Mouse (Mus musculus) kidney, postnatal 25 days (tissue): ENCODE data around the gene Tmem121b.

Source experiments
- DNase-seq, 2 experiments: peaks; one replicate each; pipeline ENCODE4 v3.0.0; 2021; ENCODE audit warnings: mixed read lengths in 2 of 2

Gene Tmem121b

DNA sequence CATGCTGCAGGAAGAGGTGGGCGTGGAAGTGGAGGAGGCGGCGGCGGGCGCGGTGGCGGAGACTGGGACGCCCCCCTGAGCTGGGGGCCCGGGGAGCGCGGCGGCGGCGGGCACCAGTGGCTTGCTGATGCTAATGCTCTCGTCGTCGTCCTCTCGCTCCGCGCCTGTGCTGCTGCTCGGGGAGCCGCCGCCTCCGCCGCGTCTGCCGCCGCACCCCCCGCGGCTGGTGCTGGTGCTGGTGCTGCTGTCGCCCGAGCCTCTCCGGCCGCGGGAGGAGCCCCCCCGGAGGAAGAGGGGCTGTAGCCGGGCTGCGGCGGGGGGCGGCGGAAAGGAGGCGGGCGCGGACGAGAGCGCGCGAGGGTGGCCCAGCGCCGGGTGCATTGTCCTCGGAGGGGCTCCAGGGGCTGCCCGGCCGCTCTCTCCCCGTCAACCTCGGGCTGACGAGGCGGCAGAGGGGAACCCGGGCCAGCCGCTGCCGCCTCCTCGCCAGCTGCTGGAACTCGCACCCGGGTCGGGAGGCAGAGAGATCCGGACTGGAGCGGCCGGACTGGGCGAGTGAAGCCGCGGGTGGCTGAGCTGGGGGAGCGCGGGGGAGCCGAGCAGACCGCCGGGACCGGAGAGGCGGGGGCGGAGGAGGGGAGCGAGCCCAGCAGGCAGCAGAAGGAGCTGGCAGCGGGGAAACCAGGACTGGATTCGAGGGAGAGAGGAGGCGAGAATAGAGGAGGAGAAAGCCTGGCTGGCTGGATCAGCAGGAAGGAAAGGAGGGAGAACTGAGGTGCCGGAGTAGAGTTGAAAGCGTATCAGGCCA, at the start of gene Tmem121b:
TSS of gene Tmem121b (minus strand) at position 434 of the 808 bp plus-strand sequence.
- DNase-seq = peak; percentile 27 to 62

DNA sequence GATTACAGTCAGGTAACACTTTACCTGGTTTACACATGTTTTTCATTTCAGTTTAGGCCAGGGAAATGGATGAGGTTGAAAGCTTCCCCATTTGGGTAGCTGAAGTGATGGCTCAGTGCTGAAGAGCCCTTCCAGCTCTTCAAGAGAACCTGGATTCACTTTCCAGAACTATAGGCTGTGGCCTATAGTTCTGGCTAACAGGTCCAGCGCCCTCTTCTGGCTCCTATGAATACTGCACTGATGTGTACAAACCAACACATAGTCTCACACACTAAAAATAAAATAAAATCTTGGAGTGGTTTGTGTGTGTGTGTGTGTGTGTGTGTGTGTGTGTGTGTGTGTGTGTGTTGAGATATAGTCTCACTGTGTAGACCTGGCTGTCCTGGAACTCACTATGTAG, 48.5 kb upstream of the Tmem121b start:
- DNase-seq = no peak

DNA sequence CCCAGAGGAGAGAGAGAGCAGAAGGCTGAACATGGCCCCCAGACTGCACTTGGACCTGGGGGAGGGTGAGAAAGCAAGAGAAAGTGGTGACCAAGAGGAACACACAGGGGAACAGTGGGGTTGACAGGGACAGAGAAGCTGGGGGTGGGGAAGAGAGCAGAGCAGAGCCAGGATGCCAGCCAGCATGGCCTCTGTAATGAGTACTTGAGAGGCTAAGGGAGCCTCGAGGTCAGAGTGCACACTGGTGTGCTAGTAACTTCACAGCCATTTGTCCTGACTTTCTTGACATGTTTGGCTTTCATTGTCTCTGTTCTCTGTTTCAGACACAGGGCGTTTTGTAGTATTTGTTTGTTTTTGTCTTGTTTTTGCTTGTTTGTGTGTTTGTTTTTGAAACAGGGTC, 47.8 kb upstream of the Tmem121b start:
- no peak for DNase-seq

DNA sequence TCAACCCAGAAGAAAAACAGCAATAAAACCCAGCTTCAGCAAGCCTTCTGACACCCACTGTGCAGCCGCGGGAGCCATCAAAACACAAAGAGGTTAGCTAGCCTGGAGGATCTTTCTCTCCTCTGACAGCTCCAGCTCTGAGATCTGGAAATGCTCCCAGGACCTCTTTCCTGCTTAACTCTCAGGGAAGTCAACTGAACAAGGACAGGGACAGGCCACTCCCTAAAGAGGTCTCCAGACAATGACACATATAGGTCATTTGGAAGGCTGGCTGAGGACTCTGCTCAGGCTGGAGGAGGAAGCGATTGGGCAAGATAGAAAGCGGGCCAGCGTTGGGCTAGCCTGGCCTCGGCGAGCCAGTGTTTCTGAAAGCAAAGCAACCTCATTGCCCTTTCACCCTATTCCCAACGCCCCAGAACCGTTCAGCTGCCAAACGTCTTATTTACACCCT, 46.2 kb upstream of the Tmem121b start:
- DNase-seq = peak; percentile 42 to 76

DNA sequence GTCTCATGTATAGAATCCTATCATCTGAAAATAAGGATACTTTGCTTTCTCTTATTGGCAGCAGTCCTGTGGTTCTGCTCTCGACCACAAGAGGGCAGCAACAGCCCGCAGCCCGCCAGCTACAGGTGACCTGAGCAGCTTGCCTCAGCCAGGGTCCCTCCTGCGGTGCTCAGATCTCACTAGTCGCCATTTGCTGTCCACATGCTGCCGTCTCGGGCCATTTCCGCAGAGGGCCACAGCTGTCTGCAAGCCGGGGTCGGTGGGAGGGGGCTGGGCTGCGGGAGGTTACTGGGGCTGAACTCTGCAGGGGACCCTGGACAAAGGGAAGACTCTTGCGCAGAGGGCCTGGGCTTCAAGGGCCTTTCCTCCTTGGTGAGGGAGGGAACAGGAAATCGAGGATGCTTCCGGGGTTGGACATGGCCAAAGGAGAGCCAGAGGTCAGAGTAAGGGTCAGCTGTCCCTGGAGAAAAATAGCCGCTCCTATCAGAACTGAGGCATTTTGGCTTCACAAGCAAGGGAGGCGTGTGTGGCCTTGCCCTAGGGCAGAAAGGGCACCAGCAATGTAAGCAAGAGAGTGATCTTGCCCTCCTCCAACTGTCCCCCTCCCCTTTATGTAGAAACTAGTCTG, 45.6 kb upstream of the Tmem121b start:
- peak; percentile 80 to 88 for DNase-seq

DNA sequence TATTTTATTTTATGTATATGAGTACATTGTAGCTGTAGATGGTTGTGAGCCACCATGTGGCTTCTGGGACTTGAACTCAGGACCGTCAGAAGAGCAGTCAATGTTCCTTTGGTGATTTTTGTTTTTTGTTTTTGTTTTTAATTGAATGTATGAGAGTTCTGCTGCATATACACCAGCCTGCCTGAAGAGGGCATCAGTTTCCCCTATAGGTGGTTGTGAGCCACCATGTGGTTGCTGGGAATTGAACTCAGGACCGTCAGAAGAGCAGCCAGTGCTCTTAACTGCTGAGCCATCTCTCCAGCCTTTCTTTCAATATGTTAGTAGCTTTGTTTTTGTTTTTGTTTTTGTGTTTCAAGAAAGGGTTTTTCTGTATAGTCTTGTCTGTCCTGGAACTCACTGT, 42.7 kb upstream of the Tmem121b start:
- DNase-seq = no peak

DNA sequence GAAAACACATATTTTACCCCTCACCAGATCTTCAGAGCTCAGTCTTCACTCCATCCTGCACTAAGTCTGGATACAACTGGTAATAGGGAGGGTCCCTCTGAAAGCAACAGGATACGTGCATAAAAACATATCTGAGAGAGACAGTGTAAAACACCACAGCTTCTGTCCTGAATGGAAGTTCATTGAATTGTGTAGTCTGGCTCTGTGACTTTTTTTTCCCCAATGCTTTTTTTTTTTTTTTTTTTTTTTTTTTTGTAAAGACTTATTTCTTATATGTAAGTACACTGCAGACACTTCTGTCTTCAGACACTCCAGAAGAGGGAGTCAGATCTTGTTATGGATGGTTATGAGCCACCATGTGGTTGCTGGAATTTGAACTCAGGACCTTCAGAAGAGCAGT, 39.0 kb upstream of the Tmem121b start:
- no peak for DNase-seq

DNA sequence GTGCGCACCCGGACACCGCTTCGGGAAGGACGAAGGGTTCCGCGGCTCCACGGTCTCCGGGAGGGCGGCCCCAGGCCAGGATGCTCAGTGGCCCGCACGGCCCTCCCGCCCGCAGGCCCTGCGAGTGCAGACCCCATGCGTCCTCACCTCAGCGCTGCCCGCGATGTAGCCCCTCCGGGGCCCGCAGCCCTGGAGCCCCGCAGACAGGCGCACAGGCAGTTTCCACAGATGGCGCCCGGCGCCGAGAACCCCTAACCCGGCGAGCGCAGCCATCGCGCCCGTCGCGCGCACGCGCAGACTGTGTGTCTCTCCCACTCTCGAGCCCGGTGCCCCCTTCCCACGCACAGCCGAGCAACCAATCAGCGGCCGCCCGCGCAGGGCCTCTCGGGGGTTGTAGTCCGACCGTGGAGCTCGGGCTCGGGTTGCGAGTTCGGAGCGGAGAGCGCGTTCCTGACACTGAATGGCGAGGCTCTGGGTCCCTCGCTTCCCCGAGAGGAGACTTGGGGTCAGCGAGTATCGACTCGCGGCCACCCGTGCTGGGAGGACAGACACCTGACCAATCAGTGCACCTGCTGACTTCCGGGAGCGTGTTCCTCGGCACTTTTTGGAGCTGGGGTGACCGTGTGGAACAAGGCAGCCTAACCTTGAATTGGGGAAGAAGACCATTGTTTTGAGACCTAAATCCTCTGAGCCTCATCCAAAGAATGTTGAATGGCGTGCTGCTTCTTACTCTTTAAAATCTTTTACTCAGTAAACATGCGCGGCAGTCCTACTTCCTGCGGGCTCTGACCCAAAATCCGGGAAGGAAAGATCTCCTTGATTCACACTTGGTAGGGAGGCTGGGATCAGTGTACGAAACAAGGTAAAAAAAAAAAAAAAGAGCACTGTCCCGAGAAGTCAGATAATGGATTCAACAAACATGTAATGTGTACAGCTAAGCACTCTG, 37.7 kb upstream of the Tmem121b start, which contains the start of gene Hdhd5:
TSS of gene Hdhd5 (minus strand) at position 300 of the 946 bp plus-strand sequence.
- peak; percentile 94 to 97 for DNase-seq

DNA sequence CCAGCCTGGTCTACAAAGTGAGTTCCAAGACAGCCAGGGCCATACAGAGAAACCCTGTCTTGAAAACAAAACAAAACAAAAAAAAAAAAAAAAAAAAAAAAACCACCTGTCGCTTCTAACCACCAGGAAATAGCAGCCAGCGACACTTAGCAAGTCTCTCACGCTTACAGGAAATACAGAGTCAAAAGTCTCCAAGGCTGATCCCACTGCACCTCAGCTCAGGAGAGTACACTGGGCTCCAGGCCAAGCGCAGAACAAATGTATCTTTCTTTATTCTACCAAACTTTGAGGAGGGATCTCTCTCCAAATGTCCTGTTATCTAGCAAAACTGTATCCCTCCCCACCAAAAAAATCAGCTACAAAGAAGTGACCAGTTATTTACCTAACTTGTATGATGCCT, 35.5 kb upstream of the Tmem121b start:
- no peak for DNase-seq

DNA sequence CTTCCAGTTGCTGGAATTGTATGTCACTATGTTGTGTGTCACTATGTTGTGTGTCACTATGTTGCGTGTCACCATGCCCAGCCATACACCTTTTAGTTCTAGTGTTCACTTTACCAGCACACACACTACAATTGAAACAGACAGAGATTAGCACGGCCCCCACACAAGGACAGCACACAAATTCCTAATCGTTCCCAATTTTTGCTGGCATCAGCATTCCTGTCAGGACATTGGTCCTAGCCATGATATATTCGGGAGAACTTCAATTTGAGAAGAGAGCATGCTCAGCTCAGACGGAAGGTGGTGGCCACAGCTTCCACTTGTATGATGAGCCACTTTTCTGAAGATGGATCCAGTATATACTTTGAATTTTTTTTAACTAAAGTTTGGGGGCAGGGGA, 31.2 kb upstream of the Tmem121b start:
- no peak for DNase-seq

DNA sequence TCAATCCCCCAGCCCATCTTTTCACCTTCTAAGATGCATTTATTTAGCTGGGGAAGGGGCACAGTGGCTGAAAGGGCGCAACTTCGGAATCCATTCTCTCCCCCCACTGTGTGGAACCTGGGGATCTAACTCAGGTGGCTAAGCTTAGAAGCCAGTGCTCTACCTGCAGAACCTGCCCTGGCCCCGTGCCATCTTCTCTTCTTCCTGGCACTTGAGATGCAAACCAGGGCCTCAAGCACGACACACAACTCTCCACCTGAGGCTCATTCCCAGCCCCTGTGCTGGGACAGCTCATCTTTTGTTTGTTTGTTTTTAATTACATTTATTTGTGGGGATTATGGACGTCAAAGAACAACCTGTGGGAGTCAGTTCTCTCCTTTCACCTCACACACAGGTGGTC, 26.0 kb upstream of the Tmem121b start:
- DNase-seq = peak in 1 of 2 experiments; percentile 21

DNA sequence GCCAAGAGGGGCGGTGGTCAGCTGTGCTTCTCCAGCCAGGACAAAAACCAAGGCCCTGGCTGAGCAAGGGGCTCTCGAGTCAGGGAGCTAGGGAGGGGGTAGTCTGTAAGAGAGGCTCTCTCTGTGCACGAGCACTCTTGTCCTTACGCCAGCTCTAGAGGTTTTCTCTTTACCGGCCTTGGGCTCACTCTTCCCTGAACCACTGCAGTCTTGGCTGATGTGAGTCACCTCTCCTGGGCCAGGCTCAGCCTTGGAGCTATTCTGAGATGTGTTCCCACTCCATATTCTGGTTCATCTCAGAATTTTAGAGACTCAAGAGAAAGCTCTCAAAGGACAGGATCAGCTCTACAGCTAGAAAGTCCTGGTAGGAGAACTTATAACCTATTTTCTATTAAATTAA, 23.7 kb upstream of the Tmem121b start:
- no peak for DNase-seq

DNA sequence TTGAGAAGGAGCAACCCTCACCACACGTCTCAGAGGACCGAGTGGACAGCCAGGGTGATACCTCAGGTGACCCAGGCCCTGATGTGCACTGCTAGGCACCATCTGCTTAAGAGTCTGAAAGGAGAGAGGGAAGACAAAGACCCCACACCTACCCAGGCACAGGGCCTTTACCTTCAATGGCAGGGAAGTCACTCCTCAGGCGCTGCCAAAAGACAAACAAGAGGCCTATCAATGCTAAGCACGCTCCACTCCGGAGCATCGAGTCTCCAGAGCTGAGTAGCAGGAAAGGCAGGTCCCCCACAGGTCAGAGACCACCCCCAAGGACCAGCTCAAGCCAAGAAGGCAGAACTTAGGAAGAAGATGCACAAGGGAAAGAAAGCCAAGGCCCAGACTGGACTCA, 23.3 kb upstream of the Tmem121b start:
- DNase-seq = no peak

DNA sequence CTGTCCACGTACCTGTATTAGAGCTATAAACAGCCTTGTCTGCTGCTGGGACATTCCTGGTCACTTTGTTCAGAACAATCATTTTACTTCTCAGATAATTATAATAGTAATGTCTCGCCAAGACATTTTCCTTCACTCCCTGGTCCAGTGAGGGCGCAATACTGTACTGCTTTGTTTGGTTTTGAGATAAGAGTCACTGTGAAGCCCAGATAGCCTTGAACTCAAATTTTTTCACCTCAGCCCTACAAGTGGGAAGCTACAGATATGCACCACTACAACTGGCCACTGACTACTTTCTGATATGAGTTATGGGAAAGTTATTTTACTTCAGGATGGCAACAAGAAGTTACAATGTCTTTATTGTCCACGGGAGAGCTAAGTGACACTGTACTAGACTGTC, 22.8 kb upstream of the Tmem121b start:
- no peak for DNase-seq

DNA sequence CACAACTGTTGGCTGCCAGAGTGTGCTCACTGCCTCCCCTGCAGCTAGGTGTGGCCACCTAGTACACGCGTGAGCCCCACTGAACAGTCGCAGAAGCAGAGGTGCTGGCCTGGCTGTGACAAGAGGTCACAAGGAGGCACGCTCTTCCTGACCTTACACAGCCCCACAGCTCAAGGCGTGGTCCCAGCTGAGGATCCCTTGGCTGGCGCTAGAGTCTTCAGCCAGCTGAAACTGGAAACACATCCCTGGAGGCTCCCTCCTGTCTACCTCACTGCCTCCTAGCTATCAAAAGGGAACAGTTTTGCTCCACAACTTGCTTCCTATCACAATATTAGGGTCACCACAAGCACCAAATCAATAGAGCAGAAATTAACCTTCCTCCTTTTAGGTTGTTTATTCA, 17.6 kb upstream of the Tmem121b start:
- DNase-seq = no peak

DNA sequence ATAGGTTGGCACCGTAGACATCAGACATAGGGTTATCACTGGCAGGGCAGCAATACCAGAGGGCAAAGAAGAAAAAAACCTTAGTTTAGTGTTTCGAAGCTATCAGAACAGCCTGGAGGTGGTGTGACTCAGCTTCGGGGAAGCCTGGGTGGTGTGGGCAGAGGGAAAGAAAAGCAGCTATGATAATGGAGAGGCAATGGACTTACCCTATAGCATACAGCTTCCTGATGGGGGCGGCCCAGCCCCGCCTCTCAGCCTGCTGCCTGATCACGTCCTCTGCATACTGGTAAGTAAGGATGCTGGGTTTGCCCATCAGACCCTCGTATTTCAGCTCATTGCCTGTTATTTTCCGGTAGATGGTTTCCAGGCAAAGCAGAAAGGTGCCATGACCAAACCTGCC, 16.8 kb upstream of the Tmem121b start:
- no peak for DNase-seq

DNA sequence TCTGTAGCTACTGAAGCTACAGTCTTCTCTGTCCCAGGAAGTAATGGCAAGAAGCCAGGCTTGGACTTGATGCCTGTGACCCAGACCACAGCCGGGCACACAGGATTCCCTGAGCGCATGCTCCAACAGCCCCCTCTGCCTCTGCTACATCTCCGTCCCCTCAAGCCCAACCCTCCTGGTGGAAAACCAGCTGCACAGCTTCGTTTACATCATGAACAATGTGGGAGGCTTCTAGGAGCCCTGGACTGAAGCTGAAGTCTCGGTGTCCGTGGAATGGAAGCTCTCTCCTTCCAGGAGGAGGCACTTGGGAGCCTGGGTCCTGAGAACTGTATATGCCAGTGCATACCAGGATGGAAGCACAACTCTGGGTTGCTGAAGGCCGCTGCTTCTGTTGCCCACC, 16.4 kb upstream of the Tmem121b start:
- no peak for DNase-seq

DNA sequence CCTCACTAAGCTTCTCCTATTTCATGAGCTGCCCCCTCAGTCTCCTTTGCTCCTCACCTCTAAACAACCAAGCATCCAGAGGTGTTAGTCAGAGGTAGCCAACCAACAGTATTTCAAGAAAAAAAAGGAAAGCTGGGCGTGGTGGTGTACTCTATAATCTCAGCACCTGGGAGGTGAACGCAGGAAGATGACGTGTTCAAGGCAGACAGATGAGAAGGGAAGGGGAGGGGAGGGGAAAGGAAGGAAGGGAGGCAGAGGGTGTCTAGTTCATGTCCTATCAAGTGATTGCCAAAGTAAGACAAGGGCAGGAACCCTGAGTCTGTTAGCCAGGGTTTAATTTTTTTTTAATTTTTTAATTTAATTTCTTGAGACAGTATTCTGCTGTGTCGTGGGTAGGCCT, 15.0 kb upstream of the Tmem121b start:
- DNase-seq = no peak

DNA sequence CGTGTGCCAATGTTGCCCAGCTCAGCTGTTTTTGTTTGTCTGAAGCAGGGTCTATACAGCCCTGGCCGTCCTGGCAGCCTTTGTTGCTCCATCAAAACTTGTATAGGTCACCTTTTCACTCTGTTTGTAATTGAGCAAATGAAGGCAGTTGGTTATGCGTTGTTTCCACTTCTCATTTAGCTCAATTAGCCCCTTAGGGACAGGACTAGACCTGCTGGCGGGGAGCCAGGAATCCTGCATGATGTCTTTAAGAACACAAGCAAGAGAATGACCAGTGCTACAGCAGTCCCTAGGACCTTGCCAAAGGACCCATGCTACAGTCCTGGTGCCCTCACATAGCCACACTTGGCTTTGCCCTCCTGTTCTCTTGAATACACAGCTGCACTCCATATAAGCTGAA, 11.9 kb upstream of the Tmem121b start:
- peak in 1 of 2 experiments; percentile 50 for DNase-seq

DNA sequence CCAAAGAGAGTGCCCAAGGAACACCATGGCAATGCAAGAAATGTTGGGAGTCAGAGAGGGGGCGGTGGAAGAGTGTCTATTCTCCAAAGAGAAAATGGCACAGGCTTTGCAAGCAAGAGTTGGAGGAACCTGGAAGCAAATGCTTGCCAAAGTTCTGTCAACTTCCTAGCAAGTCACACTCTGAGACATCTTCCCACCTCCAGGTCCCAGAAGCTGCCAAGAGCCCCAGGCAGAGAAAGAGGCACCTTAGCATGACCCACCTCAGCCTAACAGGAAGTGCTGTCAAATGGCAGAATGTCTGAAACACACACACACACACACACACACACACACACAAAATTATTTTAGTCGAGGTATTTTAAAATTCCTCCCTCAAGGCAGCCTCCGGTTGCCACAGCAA, 10.4 kb upstream of the Tmem121b start:
- DNase-seq = no peak

DNA sequence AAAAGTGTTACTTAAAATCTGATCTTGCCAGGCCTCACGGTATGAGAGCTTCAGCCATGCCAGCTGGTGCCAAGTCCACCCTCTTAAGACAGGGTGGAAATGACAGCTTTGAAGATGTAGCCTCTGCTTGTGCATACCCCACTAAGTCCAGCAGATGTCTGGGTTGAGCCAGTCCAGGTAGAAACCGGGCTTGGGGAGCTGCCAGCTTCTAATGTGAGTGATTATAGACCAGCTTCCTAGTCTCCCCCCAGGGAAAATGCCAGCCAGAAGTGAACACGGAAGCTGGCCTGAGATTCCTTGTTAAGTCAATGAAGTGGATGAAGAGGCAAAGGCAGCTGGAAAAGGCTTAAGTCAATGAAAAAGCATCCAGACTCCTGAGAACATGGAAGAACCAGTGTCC, 2.9 kb upstream of the Tmem121b start:
- peak in 1 of 2 experiments; percentile 22 for DNase-seq

DNA sequence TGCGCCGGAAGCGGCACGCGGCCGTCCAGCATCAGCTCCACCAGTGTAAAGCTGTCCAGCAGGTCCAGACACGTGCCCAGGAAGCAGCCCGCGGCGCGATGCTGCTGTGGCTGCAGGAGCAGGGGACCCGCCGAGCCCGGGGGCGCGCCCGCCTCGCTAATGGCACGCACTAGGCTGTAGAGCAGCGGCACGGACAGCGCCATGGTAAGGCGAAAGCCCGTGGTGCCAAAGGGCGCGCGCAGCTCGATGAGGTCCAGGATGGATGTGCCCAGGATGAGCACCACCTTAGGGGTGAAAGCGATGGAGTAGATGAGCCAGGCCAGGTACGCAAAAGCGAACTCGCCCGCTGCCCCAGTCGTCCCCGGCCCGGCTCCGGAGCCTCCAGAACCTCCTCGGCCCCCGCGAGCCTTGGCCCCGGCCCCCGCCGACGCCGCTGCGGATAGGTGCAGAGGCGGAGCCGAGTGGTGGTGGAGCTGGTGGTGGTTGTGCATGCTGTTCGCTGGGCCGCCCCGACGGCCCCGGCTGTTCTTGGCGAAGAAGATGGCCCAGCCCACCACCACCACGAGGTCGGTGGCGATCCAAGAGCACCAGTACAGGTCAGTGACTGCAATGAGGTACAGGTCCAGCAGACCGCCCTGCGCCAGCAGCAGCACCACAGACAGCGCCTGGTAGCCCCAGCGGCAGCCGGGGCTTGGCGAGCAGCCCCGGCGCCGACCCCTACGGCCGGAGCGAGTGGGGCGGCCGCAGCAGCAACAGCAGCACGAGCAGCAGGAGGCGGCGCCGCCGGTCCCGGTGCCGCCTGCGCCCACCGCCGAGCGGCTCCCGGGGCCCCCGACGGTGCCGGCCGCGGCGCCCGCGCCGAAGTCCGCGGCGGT, 871 bp downstream of the Tmem121b start:
- DNase-seq = peak; percentile 17 to 57
